Mouse (Mus musculus) cerebellum, adult 2 months (tissue): ENCODE data around the gene Apela. TPM values are rescaled to one million over a fixed set of nuclear protein-coding genes. Genes with fewer than 3 reads are reported as not detected.

ENCODE experiments used
- DNase-seq, 2 experiments: peaks; one replicate each; pipeline ENCODE4 v3.0.0; 2021
- H3K27ac ChIP-seq: fragments of 200-500 bp; 2 replicates; pipeline ENCODE4 v1.5.1; 2012; ENCODE audit warnings: low read length, control low read depth, inconsistent platforms; ENCODE audit not compliant: insufficient read depth
- H3K27me3 ChIP-seq: fragments of 200-500 bp; 2 replicates; pipeline ENCODE4 v1.6.1; 2012; ENCODE audit warnings: inconsistent platforms, mild to moderate bottlenecking, low read length, moderate library complexity; ENCODE audit not compliant: control insufficient read depth, insufficient read depth
- H3K4me1 ChIP-seq: fragments of 200-500 bp; 2 replicates; pipeline ENCODE4 v1.6.1; 2011; ENCODE audit warnings: low read length; ENCODE audit not compliant: control insufficient read depth, insufficient read depth
- H3K4me3 ChIP-seq: fragments of 200-500 bp; replicated peaks from 2 replicates; pipeline ENCODE3; 2011; ENCODE audit warnings: mild to moderate bottlenecking, low read depth, low read length, control low read depth; ENCODE audit not compliant: insufficient read depth
- CTCF ChIP-seq: fragments of 200-500 bp; IDR thresholded peaks from 2 replicates; pipeline ENCODE4 v1.5.1; 2011; ENCODE audit warnings: low read depth, mild to moderate bottlenecking, control low read depth, low read length, moderate library complexity, borderline replicate concordance; ENCODE audit not compliant: insufficient read depth
- POLR2A ChIP-seq: fragments of 200-500 bp; IDR thresholded peaks from 2 replicates; pipeline ENCODE4 v1.6.1; 2011; ENCODE audit warnings: low read length, control low read depth, borderline replicate concordance; ENCODE audit not compliant: insufficient read depth
- WGBS: fragments of 180-500 bp; shearing (Covaris S2); methylation state at CpG from one replicate; pipeline ENCODE4 v1.1.7; 2018; 5-methylcytosine and 5-hydroxymethylcytosine counted together
- polyA plus RNA-seq: library from polyadenylated mRNA; depleted of rRNA; stranded (reverse); fragments of >200 nt; gene quantifications from 2 replicates; pipeline ENCODE4 v1.2.3, GENCODE M21; 2012

Gene Apela
- polyA plus RNA-seq, 1 experiment = not detected

DNA sequence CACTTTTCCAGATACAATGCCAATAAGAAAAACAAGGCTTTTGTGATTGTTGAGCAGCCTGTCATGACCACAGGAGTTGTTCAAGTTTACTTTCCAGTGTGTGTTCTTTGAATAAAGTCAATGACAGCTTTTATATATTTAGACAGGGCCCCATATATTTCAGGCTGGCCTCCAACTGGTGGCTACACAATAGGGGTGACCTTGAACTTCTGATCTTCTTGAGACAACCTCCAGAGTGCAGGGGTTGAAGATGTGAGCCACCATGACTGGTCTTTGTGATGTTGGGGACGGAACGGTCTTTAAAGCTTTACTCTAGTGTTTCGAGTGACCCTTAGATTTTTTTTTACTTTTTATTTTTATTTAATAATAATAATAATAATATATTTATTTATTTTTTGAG lies 28.5 kb upstream of the Apela start:
- 94% methylated on average over 3 of the region's 3 CpGs for WGBS
- Histone ChIP-seq H3K4me1 (no peaks in the 10 kb centered on the region), H3K27ac (no peak overlapping the region), H3K27me3 (no peaks in the 10 kb centered on the region), H3K4me3 (no peak overlapping the region)
- DNase-seq = no peak
- no peak for TF ChIP-seq POLR2A
- no peak for TF ChIP-seq CTCF

DNA sequence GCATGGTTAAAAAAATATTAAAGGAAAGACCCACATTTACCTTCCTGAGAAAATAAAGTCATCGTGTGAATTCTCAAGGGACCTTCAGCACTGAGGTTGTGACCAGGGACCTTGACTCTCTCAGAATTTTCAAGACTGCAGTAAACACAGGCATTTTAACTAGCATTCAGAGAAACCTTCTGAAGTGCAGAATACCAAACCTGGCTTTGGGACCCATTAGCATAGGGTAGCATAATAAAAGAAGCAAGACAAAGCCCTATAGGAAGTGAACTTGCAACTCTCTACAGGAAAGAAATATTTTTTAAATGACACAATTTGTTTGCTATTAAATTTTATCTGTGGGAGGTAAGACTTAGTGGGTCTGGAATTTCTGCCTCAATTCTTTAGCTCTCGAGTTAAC lies 26.9 kb upstream of the Apela start:
- WGBS = 53% methylated on average over 2 of the region's 2 CpGs
- Histone ChIP-seq H3K4me3 (no peak overlapping the region), H3K27ac (no peak overlapping the region), H3K4me1 (no peaks in the 10 kb centered on the region), H3K27me3 (no peaks in the 10 kb centered on the region)
- DNase-seq = no peak
- TF ChIP-seq CTCF (no peak), POLR2A (no peak)

DNA sequence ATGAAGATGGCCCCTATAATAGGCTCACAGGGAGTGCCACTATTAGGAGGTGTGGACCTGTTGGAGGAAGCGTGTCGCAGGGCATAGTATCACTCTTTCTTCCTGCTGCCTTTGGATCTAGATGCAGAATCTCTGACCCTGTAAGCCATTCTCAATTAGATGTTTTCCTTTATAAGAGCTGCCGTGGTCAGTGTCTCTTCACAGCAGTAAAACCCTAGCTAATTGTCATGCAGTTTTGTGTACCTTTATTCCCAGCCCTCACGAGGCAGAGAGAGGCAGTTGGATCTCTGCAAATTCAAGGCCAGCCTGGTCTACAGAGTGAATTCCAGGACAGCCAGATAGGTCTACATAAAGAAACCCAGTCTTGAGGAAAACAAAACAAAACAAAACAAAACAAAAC lies 25.1 kb upstream of the Apela start:
- Histone ChIP-seq H3K4me3 (no peak overlapping the region), H3K27me3 (no peaks in the 10 kb centered on the region), H3K27ac (no peak overlapping the region), H3K4me1 (no peaks in the 10 kb centered on the region)
- WGBS = 64% methylated on average over 4 of the region's 4 CpGs
- no peak for DNase-seq
- TF ChIP-seq CTCF (no peak), POLR2A (no peak)

DNA sequence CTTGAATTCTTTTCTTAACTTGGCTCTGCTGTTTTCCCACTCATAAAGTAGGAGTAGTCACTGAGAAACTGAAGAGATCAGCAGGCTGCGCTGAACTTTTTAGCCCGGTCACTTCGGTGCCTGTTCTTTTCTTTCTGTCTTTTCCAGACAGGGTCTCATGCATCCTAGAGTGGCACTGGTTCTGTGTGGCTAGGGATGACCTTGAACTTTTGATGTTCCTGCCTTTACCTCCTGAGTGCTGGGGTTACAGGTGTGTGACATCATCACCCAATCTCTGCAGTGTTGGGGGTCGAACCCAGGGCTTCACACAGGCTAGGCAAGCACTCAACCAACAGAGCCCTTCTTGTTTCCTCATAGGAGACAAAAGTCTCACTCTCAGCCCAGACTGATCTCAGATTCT lies 19.6 kb upstream of the Apela start:
- Histone ChIP-seq H3K4me3 (no peak overlapping the region), H3K4me1 (no peaks in the 10 kb centered on the region), H3K27me3 (no peaks in the 10 kb centered on the region), H3K27ac (no peak overlapping the region)
- WGBS = 89% methylated on average over 4 of the region's 4 CpGs
- TF ChIP-seq POLR2A (no peak), CTCF (no peak)
- no peak for DNase-seq

DNA sequence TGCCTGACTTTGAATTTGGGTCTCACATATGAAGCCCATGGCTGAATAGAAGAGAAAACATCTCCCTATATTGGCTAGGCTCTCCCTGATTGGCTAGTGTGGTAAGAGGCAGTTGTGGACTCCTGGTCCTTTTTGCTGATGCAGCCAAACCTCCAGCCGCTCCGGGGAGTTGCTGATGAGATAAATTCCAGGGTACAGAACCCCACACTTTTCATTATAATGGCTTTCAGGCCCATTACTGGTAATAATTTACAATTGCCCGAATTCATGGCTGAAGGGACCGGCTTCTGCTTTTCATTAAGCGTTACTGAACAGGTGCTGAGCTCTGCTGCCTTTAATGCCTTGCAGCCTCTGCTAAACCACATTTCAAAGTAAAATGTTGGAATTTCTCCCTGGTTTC lies 16.8 kb upstream of the Apela start:
- TF ChIP-seq CTCF = no peak
- TF ChIP-seq POLR2A = no peak
- WGBS = 84% methylated on average over 5 of the region's 5 CpGs
- Histone ChIP-seq H3K4me3 (no peak overlapping the region), H3K27ac (no peak overlapping the region), H3K4me1 (no peaks in the 10 kb centered on the region), H3K27me3 (no peaks in the 10 kb centered on the region)
- no peak for DNase-seq

GRCm38 (mm10) chr8:65053554-65053953 lies 16.4 kb upstream of the Apela start:
- no peak overlapping the region for H3K4me3 ChIP-seq
- H3K27me3 ChIP-seq = no peaks in the 10 kb centered on the region
- no peak for TF ChIP-seq CTCF
- TF ChIP-seq POLR2A = no peak
- 94% methylated on average over 3 of the region's 3 CpGs for WGBS
- no peak overlapping the region for H3K27ac ChIP-seq
- no peaks in the 10 kb centered on the region for H3K4me1 ChIP-seq
- DNase-seq = no peak

GRCm38 (mm10) chr8:65047801-65048200 lies 10.7 kb upstream of the Apela start:
- Histone ChIP-seq H3K27me3 (no peaks in the 10 kb centered on the region), H3K27ac (no peak overlapping the region), H3K4me1 (no peaks in the 10 kb centered on the region), H3K4me3 (no peak overlapping the region)
- no peak for DNase-seq
- no peak for TF ChIP-seq CTCF
- no peak for TF ChIP-seq POLR2A
- 76% methylated on average over 4 of the region's 4 CpGs for WGBS

- WGBS = 99% methylated on average over 4 of the region's 4 CpGs
- DNase-seq = no peak
- Histone ChIP-seq H3K4me3 (no peak overlapping the region), H3K4me1 (no peaks in the 10 kb centered on the region), H3K27ac (no peak overlapping the region), H3K27me3 (no peaks in the 10 kb centered on the region)
- TF ChIP-seq POLR2A = no peak
- TF ChIP-seq CTCF = no peak
Measured at GRCm38 (mm10) chr8:65047193-65047592, 10.1 kb upstream of the Apela start.

DNA sequence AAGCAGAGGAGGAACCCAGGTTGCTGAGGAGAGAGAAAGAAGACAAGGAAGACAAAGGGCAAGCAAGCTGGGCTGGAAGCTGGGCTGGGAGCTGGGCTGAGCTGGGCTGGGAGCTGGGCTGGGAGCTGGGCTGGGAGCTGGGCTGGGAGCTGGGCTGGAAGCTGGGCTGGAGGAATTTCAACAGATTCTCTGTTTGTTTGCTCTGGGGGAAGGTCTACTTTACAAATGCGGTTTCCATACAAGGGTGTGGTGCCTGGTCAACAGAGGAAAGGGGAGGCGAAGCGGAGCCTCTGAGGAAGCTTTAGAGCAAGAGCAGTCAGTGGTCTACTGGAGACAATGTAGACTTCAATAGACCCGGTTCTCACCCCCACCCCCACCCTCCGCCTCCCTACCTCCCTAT lies 9.4 kb upstream of the Apela start:
- no peak for DNase-seq
- TF ChIP-seq POLR2A (no peak), CTCF (no peak)

More for the DNA sequence above, 9.4 kb upstream of the Apela start:
- H3K4me3 ChIP-seq = no peak overlapping the region
- no peaks in the 10 kb centered on the region for H3K27me3 ChIP-seq
- H3K27ac ChIP-seq = no peak overlapping the region
- no peaks in the 10 kb centered on the region for H3K4me1 ChIP-seq
- 40% methylated on average over 5 of the region's 5 CpGs for whole genome bisulfite sequencing
